Mouse (Mus musculus) cerebellum, adult 8-10 months (tissue): ENCODE measurements around the gene Vwa3a.
"Not testable (repeated sequence)": the region's sequence is repeated elsewhere in the genome, so short reads cannot be mapped to it uniquely, and the experiment has no call there.

ENCODE experiments used
- DNase-seq: peaks from one replicate; pipeline ENCODE4 v3.0.0; 2022

Vwa3a gene

GRCm38 (mm10) chr7:120739018-120739417 is at the start of gene Vwa3a:
Vwa3a (plus strand) TSS chr7:120739318.
- DNase-seq: no peak

- DNase-seq: no peak
Measured at GRCm38 (mm10) chr7:120690634-120691033, 48.5 kb upstream of the Vwa3a start.

- DNase-seq: no peak
Measured at GRCm38 (mm10) chr7:120693831-120694375, 45.2 kb upstream of the Vwa3a start.

GRCm38 (mm10) chr7:120695196-120695595 is 43.9 kb upstream of the Vwa3a start:
- DNase-seq: no peak

- DNase-seq: no peak
Measured at GRCm38 (mm10) chr7:120695641-120696040, 43.5 kb upstream of the Vwa3a start.

GRCm38 (mm10) chr7:120696331-120696730 is 42.8 kb upstream of the Vwa3a start:
- no peak for DNase-seq

- DNase-seq: no peak
Measured at GRCm38 (mm10) chr7:120699586-120699985, 39.5 kb upstream of the Vwa3a start.

GRCm38 (mm10) chr7:120703888-120704287 is 35.2 kb upstream of the Vwa3a start:
- DNase-seq: no peak

GRCm38 (mm10) chr7:120712071-120712470 is 27.0 kb upstream of the Vwa3a start:
- no peak for DNase-seq

GRCm38 (mm10) chr7:120713225-120713624 is 25.9 kb upstream of the Vwa3a start:
- no peak for DNase-seq

GRCm38 (mm10) chr7:120713951-120714350 is 25.2 kb upstream of the Vwa3a start:
- not testable (repeated sequence) for DNase-seq

- DNase-seq: no peak
Measured at GRCm38 (mm10) chr7:120717261-120717660, 21.9 kb upstream of the Vwa3a start.

GRCm38 (mm10) chr7:120721051-120721450 is 18.1 kb upstream of the Vwa3a start:
- no peak for DNase-seq

GRCm38 (mm10) chr7:120721456-120721855 is 17.7 kb upstream of the Vwa3a start:
- DNase-seq: no peak

GRCm38 (mm10) chr7:120722063-120722462 is 17.1 kb upstream of the Vwa3a start:
- no peak for DNase-seq

GRCm38 (mm10) chr7:120722839-120723278 is 16.3 kb upstream of the Vwa3a start:
- DNase-seq: no peak

GRCm38 (mm10) chr7:120727581-120727980 is 11.5 kb upstream of the Vwa3a start:
- peak; percentile 24 for DNase-seq

GRCm38 (mm10) chr7:120729635-120730034 is 9.5 kb upstream of the Vwa3a start:
- no peak for DNase-seq

GRCm38 (mm10) chr7:120732906-120733305 is 6.2 kb upstream of the Vwa3a start:
- no peak for DNase-seq

GRCm38 (mm10) chr7:120739558-120740101 is 512 bp downstream of the Vwa3a start:
- no peak for DNase-seq

GRCm38 (mm10) chr7:120743366-120744351 is 4.5 kb downstream of the Vwa3a start:
- no peak for DNase-seq

GRCm38 (mm10) chr7:120744606-120745005 is 5.5 kb downstream of the Vwa3a start:
- DNase-seq: no peak

GRCm38 (mm10) chr7:120746029-120746428 is 6.9 kb downstream of the Vwa3a start:
- DNase-seq: no peak

- no peak for DNase-seq
Measured at GRCm38 (mm10) chr7:120746821-120747220, 7.7 kb downstream of the Vwa3a start.
